Mouse (Mus musculus) heart, embryonic 10.5 days (tissue): Measurements from ENCODE around the gene Hist1h2bk. TPM values are rescaled to one million over a fixed set of nuclear protein-coding genes. Genes with fewer than 3 reads are reported as not detected.
A peak's percentile ranks its signal among the peaks of the same experiment; 100 is the strongest.
"Not testable (repeated sequence)": the region's sequence is repeated elsewhere in the genome, so short reads cannot be mapped to it uniquely, and the experiment has no call there.

ENCODE experiments used
- DNase-seq: peaks from one replicate; pipeline ENCODE4 v3.0.0-alpha.2; 2017; ENCODE audit warnings: low spot score
- H3K27ac ChIP-seq: fragments of 300-500 bp; sonication (generic); 2 replicates; pipeline ENCODE4 v1.5.1; 2016; ENCODE audit warnings: mild to moderate bottlenecking
- H3K27me3 ChIP-seq: fragments of 300-500 bp; sonication (generic); 2 replicates; pipeline ENCODE4 v1.6.1; 2016; ENCODE audit warnings: mild to moderate bottlenecking; ENCODE audit not compliant: poor library complexity, insufficient read depth, severe bottlenecking
- H3K36me3 ChIP-seq: fragments of 300-500 bp; sonication (generic); 2 replicates; pipeline ENCODE4 v1.6.1; 2016; ENCODE audit warnings: mild to moderate bottlenecking, moderate library complexity
- H3K4me1 ChIP-seq: fragments of 300-500 bp; sonication (generic); 2 replicates; pipeline ENCODE4 v1.6.1; 2016; ENCODE audit warnings: mild to moderate bottlenecking
- H3K4me3 ChIP-seq: fragments of 300-500 bp; sonication (generic); 2 replicates; pipeline ENCODE4 v1.5.1; 2016; ENCODE audit warnings: mild to moderate bottlenecking, moderate library complexity
- H3K9me3 ChIP-seq: fragments of 300-500 bp; sonication (generic); 2 replicates; pipeline ENCODE4 v1.6.1; 2016; ENCODE audit warnings: mild to moderate bottlenecking, moderate library complexity
- WGBS: fragments of 180-500 bp; shearing (Covaris S2); methylation state at CpG from one replicate; pipeline ENCODE4 v1.1.7; 2016; 5-methylcytosine and 5-hydroxymethylcytosine counted together
- polyA plus RNA-seq: library from polyadenylated mRNA; unstranded; fragments of >200 nt; fragmentation: Nextera tagmentation; extraction: Ambion mirVana; gene quantifications from 2 replicates; pipeline ENCODE4 v1.2.1, GENCODE M21; 2016

Gene Hist1h2bk
- polyA plus RNA-seq, 1 experiment from 2014 or later, result 6.4 TPM

DNA sequence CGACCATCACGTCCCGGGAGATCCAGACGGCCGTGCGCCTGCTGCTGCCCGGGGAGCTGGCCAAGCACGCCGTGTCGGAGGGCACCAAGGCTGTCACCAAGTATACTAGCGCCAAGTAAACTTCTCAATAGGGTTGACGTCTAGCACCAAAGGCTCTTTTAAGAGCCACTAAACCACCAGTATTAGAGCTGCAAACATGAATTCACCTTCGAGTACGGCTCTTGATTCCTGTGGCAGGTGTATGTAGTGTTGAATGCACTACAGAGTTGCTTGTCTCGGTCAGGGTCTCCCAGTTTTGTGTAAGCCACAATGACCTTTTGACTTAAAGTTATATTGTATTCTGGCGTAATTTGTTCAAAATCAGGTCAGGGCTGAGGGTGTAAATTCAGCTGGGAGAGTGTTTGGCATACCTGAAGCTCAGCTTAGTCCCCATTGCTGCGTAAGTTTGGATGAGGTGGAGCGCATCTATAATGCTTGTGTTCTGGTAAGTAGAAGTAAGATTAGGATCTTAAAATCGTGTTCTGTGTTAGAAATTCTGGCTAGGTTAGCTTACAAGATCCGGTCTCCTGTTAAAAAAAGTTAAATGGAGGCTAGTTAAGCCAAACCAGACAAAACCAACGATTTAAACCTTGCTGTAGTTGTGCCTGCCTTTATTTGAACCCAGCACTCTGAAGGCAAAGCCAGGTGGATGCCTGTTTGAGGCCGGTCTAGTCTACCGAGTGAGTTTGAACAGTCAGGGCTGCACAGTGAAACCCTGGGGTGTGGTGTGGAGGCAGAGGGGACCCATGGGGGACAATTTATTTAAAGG is 683 bp downstream of the Hist1h2bk start:
- DNase-seq, result peak; percentile 75
- peak overlapping the region; percentile 51 for H3K4me3 ChIP-seq
- H3K36me3 ChIP-seq, result no peaks in the 10 kb centered on the region
- peaks cover 15% of the 10 kb centered on the region; the same call in 1 of the 2 replicates for H3K4me1 ChIP-seq
- 3% methylated on average over 23 of the region's 23 CpGs for WGBS
- H3K27ac ChIP-seq, result peak overlapping the region; percentile 87
- no peaks in the 10 kb centered on the region for H3K27me3 ChIP-seq
- no peaks in the 10 kb centered on the region for H3K9me3 ChIP-seq

DNA sequence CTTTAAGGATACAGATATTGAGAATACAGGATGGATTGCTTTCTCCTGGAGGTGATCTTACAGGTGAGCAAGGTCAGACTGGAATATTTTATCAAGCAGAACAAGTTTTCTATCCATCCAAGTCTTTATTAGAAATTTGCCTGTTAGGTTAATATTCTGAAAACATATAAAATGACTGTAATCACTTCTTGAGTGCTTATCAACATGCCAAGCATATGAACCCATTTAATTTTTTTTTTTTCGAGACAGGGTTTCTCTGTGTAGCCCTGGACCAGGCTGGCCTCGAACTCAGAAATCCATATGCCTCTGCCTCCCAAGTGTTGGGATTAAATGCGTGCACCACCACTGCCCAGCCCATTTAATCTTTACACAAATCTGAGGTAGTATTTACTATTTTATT is 1.3 kb downstream of the Hist1h2bk start:
- Histone ChIP-seq H3K27ac (peak overlapping the region; percentile 87), H3K4me3 (peak overlapping the region; percentile 51; the same call in 1 of the 2 replicates), H3K4me1 (peaks cover 15% of the 10 kb centered on the region; the same call in 1 of the 2 replicates), H3K9me3 (no peaks in the 10 kb centered on the region), H3K27me3 (no peaks in the 10 kb centered on the region), H3K36me3 (no peaks in the 10 kb centered on the region)
- 69% methylated on average over 3 of the region's 3 CpGs for WGBS
- DNase-seq, result no peak

DNA sequence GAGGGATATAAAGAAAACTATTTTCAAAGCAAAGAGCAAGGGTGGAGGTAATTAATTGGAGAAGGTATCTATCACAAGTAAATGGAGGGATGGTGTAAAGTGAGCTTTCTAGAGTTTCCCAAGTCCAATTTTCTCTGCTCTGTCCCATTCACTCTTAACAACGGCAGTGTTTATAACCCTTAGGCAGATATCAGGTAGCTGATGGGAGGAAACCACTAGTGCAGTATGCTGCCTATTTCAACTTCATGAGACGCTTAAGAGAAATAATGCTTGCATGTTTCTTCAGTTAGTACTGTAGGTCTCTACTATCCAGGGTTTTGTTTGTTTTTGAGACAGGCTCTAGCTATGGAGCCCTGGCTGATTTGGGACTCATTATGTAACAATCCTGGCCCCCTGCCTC is 1.7 kb downstream of the Hist1h2bk start:
- 78% methylated on average over 2 of the region's 2 CpGs for WGBS
- H3K27ac ChIP-seq, result 0 out of 2 replicates have a peak overlapping the region, but pooled peaks have one; percentile 87
- H3K4me1 ChIP-seq, result peaks cover 15% of the 10 kb centered on the region; the same call in 1 of the 2 replicates

DNA sequence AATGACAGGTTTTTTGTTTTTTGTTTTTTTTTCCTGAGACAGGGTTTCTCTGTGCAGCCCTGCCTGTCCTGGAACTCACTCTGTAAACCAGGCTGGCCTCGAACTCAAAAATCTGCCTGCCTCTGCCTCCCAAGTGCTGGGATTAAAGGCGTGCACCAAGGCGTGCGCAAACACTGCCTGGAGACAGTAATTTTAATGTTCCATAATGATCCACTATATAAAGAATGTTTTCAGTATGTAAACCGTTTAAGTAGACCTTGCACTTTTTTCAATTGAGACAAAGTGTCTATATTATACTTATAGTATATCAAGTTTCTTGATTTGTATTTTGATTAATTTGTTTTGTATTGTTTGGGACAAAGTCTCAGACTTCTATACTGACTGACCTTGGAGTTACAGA is 3.7 kb downstream of the Hist1h2bk start:
- Histone ChIP-seq H3K27ac (no peak overlapping the region), H3K4me1 (peaks cover 9% of the 10 kb centered on the region; the same call in 1 of the 2 replicates), H3K36me3 (no peaks in the 10 kb centered on the region), H3K27me3 (no peaks in the 10 kb centered on the region), H3K4me3 (no peak overlapping the region), H3K9me3 (no peaks in the 10 kb centered on the region)
- WGBS, result 67% methylated on average over 5 of the region's 5 CpGs
- no peak for DNase-seq

More for the DNA sequence above, 1.7 kb downstream of the Hist1h2bk start:
- Histone ChIP-seq H3K9me3 (no peaks in the 10 kb centered on the region), H3K27me3 (no peaks in the 10 kb centered on the region), H3K36me3 (no peaks in the 10 kb centered on the region), H3K4me3 (0 out of 2 replicates have a peak overlapping the region, but pooled peaks have one; percentile 51)
- no peak for DNase-seq

DNA sequence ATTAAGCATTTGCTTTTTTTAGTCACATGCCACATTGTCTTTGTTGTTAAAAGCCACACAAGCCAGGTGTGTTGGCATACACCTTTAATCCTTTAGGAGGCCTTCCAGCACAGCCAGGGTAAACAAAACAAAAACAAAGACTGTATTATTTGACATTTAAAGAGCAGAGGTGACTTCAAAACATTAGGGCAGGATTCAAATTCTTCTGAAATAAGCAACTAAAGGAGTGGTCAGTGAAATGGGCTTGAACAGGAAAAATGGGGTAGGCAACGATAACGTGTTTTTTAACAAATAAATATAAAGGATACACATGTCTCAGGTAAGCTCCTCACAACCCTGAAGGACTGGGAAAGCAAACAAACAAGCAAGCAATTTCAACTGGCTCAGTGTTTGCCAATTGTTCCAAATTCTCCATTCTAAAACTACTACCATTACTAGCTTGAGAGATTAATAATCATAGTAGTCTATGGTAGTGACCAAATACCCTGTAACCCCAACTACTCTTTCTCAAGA is 4.3 kb downstream of the Hist1h2bk start:
- H3K4me3 ChIP-seq, result peak overlapping the region; percentile 53
- no peaks in the 10 kb centered on the region for H3K36me3 ChIP-seq
- H3K9me3 ChIP-seq, result no peaks in the 10 kb centered on the region
- no peak for DNase-seq
- 22% methylated on average over 2 of the region's 2 CpGs for WGBS
- no peaks in the 10 kb centered on the region for H3K27me3 ChIP-seq
- peak overlapping the region; percentile 87; the same call in 1 of the 2 replicates for H3K27ac ChIP-seq
- peaks cover 12% of the 10 kb centered on the region; the same call in 1 of the 2 replicates for H3K4me1 ChIP-seq

DNA sequence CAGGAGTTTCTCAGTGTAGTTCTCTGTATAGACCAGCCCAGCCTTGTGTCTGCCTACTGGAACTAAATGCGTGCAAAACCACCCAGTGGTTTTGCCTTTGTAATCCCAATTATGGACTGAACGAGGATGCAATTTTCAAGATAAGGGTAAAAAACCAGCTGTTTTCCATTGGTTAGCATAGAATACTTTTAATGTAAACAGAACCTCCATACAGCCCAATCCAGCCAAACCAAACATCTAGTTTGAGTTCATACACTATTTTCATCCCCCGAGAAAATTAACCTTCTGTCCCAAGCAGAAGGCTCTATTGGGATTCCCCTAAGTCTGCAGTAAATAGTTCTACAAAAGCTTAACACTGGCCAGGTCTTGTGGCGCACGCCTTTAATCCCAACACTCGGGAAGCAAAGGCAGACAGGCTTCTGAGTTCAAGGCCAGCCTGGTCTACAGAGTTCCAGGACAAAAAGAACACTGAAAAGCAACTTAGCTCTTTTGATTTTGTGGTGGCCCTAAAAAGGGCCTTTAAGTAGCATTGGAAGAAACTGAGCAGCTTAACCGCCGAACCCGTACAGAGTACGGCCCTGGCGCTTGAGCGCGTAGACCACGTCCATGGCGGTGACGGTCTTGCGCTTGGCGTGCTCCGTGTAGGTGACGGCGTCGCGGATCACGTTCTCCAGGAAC is 4.9 kb downstream of the Hist1h2bk start:
- Histone ChIP-seq H3K27ac (peak overlapping the region; percentile 87), H3K4me3 (peak overlapping the region; percentile 53), H3K36me3 (no peaks in the 10 kb centered on the region), H3K27me3 (no peaks in the 10 kb centered on the region), H3K4me1 (peaks cover 12% of the 10 kb centered on the region; the same call in 1 of the 2 replicates), H3K9me3 (no peaks in the 10 kb centered on the region)
- WGBS, result under 1% methylated on average over 24 of the region's 24 CpGs
- DNase-seq, result peak; percentile 86

DNA sequence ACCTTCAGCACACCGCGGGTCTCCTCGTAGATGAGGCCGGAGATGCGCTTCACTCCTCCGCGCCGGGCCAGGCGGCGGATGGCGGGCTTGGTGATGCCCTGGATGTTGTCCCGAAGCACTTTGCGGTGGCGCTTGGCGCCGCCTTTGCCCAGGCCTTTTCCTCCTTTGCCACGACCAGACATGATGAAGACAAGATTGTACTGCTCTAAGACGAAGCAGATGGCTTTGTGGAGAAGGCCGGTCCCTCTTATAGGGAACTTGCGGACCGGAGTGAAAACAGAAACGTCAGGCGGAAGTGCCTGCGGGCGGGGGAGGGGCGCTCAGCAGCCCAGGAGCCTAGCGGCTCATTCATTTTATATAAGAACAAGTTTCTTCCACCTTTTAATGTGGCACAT is 5.5 kb downstream of the Hist1h2bk start, which contains the start of gene Hist1h4i:
Gene Hist1h4i (minus strand): TSS at position 221 of the 395 bp plus-strand sequence.
- not testable (repeated sequence) for H3K9me3 ChIP-seq, H3K36me3 ChIP-seq, H3K27me3 ChIP-seq
- peak within 1 kb of the TSS; percentile 87 for H3K27ac ChIP-seq
- H3K4me1 ChIP-seq, result peaks cover 12% of the 10 kb centered on the region; the same call in 1 of the 2 replicates
- H3K4me3 ChIP-seq, result peak within 1 kb of the TSS; percentile 53
- peak; percentile 97 for DNase-seq
- WGBS, result under 1% methylated on average over 27 of the region's 27 CpGs

DNA sequence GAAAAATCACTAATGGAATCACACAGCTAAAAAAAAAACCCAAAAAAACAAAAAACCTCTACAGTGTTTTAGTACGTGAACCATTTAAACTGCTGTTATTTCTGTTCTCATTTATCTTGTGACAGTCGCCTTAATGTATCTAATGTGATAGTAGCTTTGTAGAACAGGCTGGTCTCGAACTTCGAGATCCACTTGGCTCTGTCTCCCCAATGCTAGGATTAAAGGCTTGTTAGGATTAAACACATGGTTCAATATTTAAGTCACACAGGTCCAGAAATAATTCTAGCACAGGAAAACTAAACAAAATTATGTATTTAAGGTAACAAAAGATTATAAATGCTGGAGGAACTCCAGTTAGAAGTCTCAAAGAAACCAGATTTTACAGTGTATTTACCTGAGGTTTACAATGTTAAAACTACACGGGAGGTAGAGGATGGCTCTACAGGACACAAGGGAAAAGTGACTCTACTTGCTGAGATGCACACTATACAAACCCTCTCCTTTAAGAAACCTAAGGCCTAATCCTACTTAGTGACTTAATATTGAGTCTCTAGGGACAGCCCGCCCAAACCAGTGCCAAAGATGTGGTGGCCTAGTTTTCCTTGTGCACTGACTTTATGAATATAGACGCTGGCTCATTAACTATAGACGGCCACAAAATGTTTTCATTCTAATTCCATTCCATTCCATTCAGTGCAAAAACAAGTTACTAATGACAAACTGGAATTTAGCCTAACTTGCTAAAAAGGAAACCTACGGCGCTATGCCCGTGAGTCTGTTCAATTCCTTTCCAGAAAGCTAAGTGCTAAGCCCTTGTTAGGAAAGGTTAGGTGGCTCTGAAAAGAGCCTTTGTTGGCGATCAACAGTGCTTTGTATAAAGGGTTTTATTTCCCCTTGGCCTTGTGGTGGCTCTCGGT is 6.2 kb downstream of the Hist1h2bk start:
- Histone ChIP-seq H3K9me3 (no peaks in the 10 kb centered on the region), H3K27ac (peak overlapping the region; percentile 87), H3K36me3 (no peaks in the 10 kb centered on the region), H3K27me3 (no peaks in the 10 kb centered on the region), H3K4me1 (peaks cover 6% of the 10 kb centered on the region; the same call in 1 of the 2 replicates), H3K4me3 (peak overlapping the region; percentile 53)
- peak; percentile 73 for DNase-seq
- WGBS, result 5% methylated on average over 13 of the region's 13 CpGs

DNA sequence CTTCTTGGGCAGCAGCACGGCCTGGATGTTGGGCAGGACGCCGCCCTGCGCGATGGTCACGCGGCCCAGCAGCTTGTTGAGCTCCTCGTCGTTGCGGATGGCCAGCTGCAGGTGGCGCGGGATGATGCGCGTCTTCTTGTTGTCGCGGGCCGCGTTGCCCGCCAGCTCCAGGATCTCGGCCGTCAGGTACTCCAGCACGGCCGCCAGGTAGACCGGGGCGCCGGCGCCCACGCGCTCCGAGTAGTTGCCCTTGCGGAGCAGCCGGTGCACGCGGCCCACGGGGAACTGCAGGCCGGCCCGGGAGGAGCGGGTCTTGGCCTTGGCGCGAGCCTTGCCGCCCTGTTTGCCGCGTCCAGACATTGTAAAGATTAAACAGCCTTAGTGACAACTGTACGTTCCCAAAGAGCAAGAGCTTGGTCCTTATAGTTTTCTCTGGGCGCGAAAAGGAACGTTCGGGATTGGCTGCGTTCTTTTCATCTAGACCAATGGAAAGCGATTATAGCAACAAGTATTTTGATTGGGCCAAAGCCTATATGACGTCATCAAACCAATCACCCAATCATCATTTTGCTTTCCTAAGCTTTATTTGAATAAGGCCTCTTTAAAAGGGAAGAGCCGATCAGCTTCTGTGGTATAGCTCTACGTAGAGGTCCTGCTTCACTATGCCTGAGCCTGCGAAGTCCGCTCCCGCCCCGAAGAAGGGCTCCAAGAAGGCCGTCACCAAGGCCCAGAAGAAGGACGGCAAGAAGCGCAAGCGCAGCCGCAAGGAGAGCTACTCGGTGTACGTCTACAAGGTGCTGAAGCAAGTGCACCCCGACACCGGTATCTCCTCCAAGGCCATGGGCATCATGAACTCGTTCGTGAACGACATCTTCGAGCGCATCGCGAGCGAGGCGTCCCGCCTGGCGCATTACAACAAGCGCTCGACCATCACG is 7.2 kb downstream of the Hist1h2bk start, which contains the start of the genes Hist1h2ag and Hist1h2bj:
Gene Hist1h2ag (minus strand): TSS at position 377 of the 935 bp plus-strand sequence.
Gene Hist1h2bj (plus strand): TSS at position 647 of the 935 bp plus-strand sequence.
- Histone ChIP-seq H3K4me3 (peak within 1 kb of the TSS; percentile 53), H3K27ac (peak within 1 kb of the TSS; percentile 87)
- WGBS, result under 1% methylated on average over 52 of the region's 80 CpGs
- not testable (repeated sequence) for H3K9me3 ChIP-seq, H3K27me3 ChIP-seq, H3K36me3 ChIP-seq, H3K4me1 ChIP-seq
- DNase-seq, result peak; percentile 97

DNA sequence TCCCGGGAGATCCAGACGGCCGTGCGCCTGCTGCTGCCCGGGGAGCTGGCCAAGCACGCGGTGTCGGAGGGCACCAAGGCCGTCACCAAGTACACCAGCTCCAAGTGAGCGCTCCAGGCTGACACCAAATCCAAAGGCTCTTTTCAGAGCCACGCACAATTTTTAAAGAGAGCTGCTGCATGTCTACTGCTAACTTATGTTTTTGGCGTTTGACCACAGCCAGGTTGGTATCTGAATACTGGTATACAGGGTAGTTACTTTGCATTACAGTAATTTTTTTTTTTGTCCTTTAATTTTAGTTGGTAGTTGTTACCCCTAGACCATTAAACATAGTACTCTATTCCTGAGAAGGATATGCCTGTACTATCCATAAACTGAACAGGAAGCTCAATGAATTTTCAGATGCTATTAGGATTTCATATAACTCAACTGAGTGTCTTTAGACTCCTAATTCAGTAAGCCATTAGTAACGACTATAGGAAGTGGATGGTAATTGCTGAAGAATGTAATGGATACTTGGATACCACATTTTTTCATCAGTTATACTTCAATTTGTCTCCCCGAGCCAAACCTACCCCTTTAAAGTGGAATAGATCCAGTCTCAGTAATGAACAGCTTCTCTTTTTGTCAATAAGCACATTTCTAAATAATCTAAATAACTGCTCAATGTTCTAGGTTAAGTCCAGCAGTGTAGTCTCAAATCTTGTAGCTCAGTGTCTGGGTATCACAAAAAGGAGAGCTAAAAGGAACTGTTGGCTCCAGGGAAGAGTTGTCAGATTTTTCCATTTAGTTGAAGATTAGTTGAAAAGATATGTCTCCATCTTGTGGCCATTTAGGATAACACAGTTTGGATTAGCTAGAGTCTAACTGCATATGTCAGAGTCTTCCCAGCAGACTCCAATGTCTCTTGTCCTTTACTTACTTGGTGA is 8.1 kb downstream of the Hist1h2bk start:
- peaks cover 6% of the 10 kb centered on the region; the same call in 1 of the 2 replicates for H3K4me1 ChIP-seq
- no peaks in the 10 kb centered on the region for H3K27me3 ChIP-seq
- H3K36me3 ChIP-seq, result no peaks in the 10 kb centered on the region
- no peaks in the 10 kb centered on the region for H3K9me3 ChIP-seq
- peak overlapping the region; percentile 67; the same call in 1 of the 2 replicates for H3K27ac ChIP-seq
- peak overlapping the region; percentile 53 for H3K4me3 ChIP-seq
- DNase-seq, result peak; percentile 73
- 3% methylated on average over 10 of the region's 14 CpGs for WGBS
